ENCODE assay signal across 28 mouse cellular contexts in the genomic region with DNA sequence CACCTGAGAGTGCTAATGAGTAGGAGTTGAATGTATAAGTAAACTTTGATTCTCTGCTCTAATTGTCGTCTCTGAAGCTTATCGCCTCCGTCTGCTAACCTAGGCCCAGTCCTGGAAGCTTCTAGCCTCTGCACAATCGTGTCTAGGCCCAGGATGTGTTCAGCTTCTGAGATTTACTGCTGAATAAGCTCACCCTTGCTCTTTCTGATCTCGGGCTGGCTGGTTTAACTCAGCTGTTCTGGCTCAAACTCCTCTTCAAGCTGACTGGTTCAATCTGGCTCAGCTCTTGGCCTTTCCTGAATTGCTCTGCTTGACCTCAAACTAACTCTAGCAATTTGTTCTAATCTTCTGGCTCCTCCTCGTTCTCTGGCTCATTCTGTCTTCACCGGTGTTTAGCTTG. TPM values are rescaled to one million over a fixed set of nuclear protein-coding genes. Genes with fewer than 3 reads are reported as not detected.
DNase-seq lines count a peak whose midpoint lies in the region; ATAC-seq and TF ChIP-seq lines count a peak whose summit lies in the region.
"Had no signal": no experiment of that assay in that cellular context is flagged by ENCODE, and none has a peak within 500 bp of the region (broad histone marks: within the 10 kb centered on the region; RNA-seq: fewer than 3 reads in every experiment).

No protein-coding gene starts in this region.

- WGBS in kidney, adult 2 months, result 30% methylated on average over 7 of the region's 7 CpGs
- 13% methylated on average over 7 of the region's 7 CpGs for WGBS in kidney, embryonic 16.5 days
- WGBS in midbrain, embryonic 11.5 days, result 75% methylated on average over 7 of the region's 7 CpGs
- WGBS in midbrain, embryonic 15.5 days, result 68% methylated on average over 7 of the region's 7 CpGs
- WGBS in stomach, embryonic 16.5 days, result 30% methylated on average over 7 of the region's 7 CpGs

- no peak overlapping the region for H3K4me2 ChIP-seq in kidney, embryonic 16.5 days (replicated peaks; ENCODE audit: low read depth, low read length)
- no peak overlapping the region for H3K4me2 ChIP-seq in midbrain, embryonic 11.5 days
- H3K4me2 ChIP-seq in midbrain, embryonic 15.5 days, result no peak overlapping the region
- no peak overlapping the region for H3K4me2 ChIP-seq in stomach, embryonic 16.5 days (ENCODE audit: low read depth, low read length)
- H3K4me2 ChIP-seq: embryonic facial prominence, embryonic 13.5 days; forebrain, embryonic 13.5 days; heart, embryonic 13.5 days had no signal

- no peak overlapping the region for H3K27ac ChIP-seq in kidney, adult 2 months (ENCODE audit: insufficient read depth, low read depth, low read length)
- H3K27ac ChIP-seq in kidney, embryonic 16.5 days (ENCODE audit: low read length), result 0 out of 2 replicates have a peak overlapping the region, but pooled peaks have one; percentile 50
- no peak overlapping the region for H3K27ac ChIP-seq in midbrain, embryonic 11.5 days (ENCODE audit: low read depth, low read length)
- H3K27ac ChIP-seq in midbrain, embryonic 15.5 days, result no peak overlapping the region
- H3K27ac ChIP-seq in stomach, embryonic 16.5 days (ENCODE audit: low read length), result no peak overlapping the region
- H3K27ac ChIP-seq: embryonic facial prominence, embryonic 10.5 days; embryonic facial prominence, embryonic 13.5 days; forebrain, embryonic 13.5 days; heart, adult 2 months; heart, embryonic 10.5 days; heart, embryonic 13.5 days had no signal

- H3K4me1 ChIP-seq in kidney, adult 2 months (ENCODE audit: control insufficient read depth, insufficient read depth, low read length), result no peaks in the 10 kb centered on the region
- peaks cover 17% of the 10 kb centered on the region for H3K4me1 ChIP-seq in kidney, embryonic 16.5 days (ENCODE audit: insufficient read depth, low read length)
- H3K4me1 ChIP-seq in midbrain, embryonic 11.5 days (ENCODE audit: control insufficient read depth, insufficient read depth, low read length), result no peaks in the 10 kb centered on the region
- no peaks in the 10 kb centered on the region for H3K4me1 ChIP-seq in midbrain, embryonic 15.5 days
- H3K4me1 ChIP-seq in stomach, embryonic 16.5 days (ENCODE audit: control insufficient read depth, insufficient read depth, low read length), result peaks cover 5% of the 10 kb centered on the region; the same call in 1 of the 2 replicates
- H3K4me1 ChIP-seq: embryonic facial prominence, embryonic 13.5 days had no signal

- no peaks in the 10 kb centered on the region for H3K36me3 ChIP-seq in kidney, adult 2 months (ENCODE audit: control insufficient read depth, insufficient read depth, low read length)
- no peaks in the 10 kb centered on the region for H3K36me3 ChIP-seq in kidney, embryonic 16.5 days (ENCODE audit: insufficient read depth, low read length)
- no peaks in the 10 kb centered on the region for H3K36me3 ChIP-seq in midbrain, embryonic 11.5 days (ENCODE audit: control insufficient read depth, insufficient read depth, low read length)
- H3K36me3 ChIP-seq in midbrain, embryonic 15.5 days (replicated peaks), result no peaks in the 10 kb centered on the region
- H3K36me3 ChIP-seq in stomach, embryonic 16.5 days (ENCODE audit: control insufficient read depth, insufficient read depth, low read length), result no peaks in the 10 kb centered on the region
- H3K36me3 ChIP-seq: embryonic facial prominence, embryonic 10.5 days; embryonic facial prominence, embryonic 13.5 days; heart, embryonic 10.5 days; heart, embryonic 13.5 days had no signal

- DNase-seq in kidney, adult 2 months, result peak; percentile 20
- DNase-seq in kidney, adult 18-20 months, result no peak
- no peak for DNase-seq in kidney, postnatal 25 days
- peak; percentile 33 for DNase-seq in midbrain, embryonic 11.5 days (ENCODE audit: low spot score, missing footprints)
- no peak for DNase-seq in thymus, postnatal 36 days
- DNase-seq: adrenal gland, adult 8-10 months; adrenal gland, postnatal 25 days; cerebellum, adult 11-12 months; cerebellum, adult 8-10 months; cerebellum, postnatal 10 days; cerebellum, postnatal 36 days; embryo, embryonic 11 days; gastrocnemius, postnatal 10 days; gastrocnemius, postnatal 36 days; heart, adult 2 months; heart, postnatal 14 days; heart, postnatal 4 days had no signal

- no peaks in the 10 kb centered on the region for H3K9me3 ChIP-seq in kidney, embryonic 16.5 days (ENCODE audit: low read length)
- no peaks in the 10 kb centered on the region for H3K9me3 ChIP-seq in midbrain, embryonic 11.5 days (ENCODE audit: control insufficient read depth, low read length)
- no peaks in the 10 kb centered on the region for H3K9me3 ChIP-seq in midbrain, embryonic 15.5 days
- no peaks in the 10 kb centered on the region for H3K9me3 ChIP-seq in stomach, embryonic 16.5 days (replicated peaks; ENCODE audit: control insufficient read depth, low read length)
- H3K9me3 ChIP-seq: embryonic facial prominence, embryonic 10.5 days; embryonic facial prominence, embryonic 13.5 days; forebrain, embryonic 13.5 days; heart, embryonic 10.5 days; heart, embryonic 13.5 days had no signal

- H3K4me3 ChIP-seq in kidney, adult 2 months (ENCODE audit: insufficient read depth, low read depth, low read length), result no peak overlapping the region
- no peak overlapping the region for H3K4me3 ChIP-seq in kidney, embryonic 16.5 days (ENCODE audit: low read length)
- no peak overlapping the region for H3K4me3 ChIP-seq in midbrain, embryonic 11.5 days (ENCODE audit: low read depth, low read length)
- no peak overlapping the region for H3K4me3 ChIP-seq in midbrain, embryonic 15.5 days
- H3K4me3 ChIP-seq in stomach, embryonic 16.5 days (replicated peaks; ENCODE audit: low read length), result no peak overlapping the region
- H3K4me3 ChIP-seq: embryonic facial prominence, embryonic 10.5 days; embryonic facial prominence, embryonic 13.5 days; erythroblast, embryonic 14.5 days; forebrain, embryonic 13.5 days; heart, adult 2 months; heart, embryonic 10.5 days; heart, embryonic 13.5 days had no signal

- no peaks in the 10 kb centered on the region for H3K27me3 ChIP-seq in kidney, adult 2 months (replicated peaks; ENCODE audit: control insufficient read depth, insufficient read depth, low read length)
- H3K27me3 ChIP-seq in kidney, embryonic 16.5 days (ENCODE audit: insufficient read depth, low read length), result no peaks in the 10 kb centered on the region
- H3K27me3 ChIP-seq in midbrain, embryonic 11.5 days (ENCODE audit: control insufficient read depth, insufficient read depth, low read length), result no peaks in the 10 kb centered on the region
- H3K27me3 ChIP-seq in midbrain, embryonic 15.5 days (replicated peaks), result no peaks in the 10 kb centered on the region
- no peaks in the 10 kb centered on the region for H3K27me3 ChIP-seq in stomach, embryonic 16.5 days (ENCODE audit: control insufficient read depth, insufficient read depth, low read length)

- no peak overlapping the region for H3K9ac ChIP-seq in kidney, embryonic 16.5 days (replicated peaks; ENCODE audit: low read length)
- H3K9ac ChIP-seq in midbrain, embryonic 11.5 days (ENCODE audit: low read length), result no peak overlapping the region
- no peak overlapping the region for H3K9ac ChIP-seq in midbrain, embryonic 15.5 days
- no peak overlapping the region for H3K9ac ChIP-seq in stomach, embryonic 16.5 days (ENCODE audit: low read length)
- H3K9ac ChIP-seq: embryonic facial prominence, embryonic 13.5 days; forebrain, embryonic 13.5 days; heart, embryonic 13.5 days had no signal

- no peak for TF ChIP-seq POLR2A in kidney, adult 2 months (IDR thresholded peaks at IDR 0.05; ENCODE audit: low read depth, low read length)

- ATAC-seq in kidney, embryonic 16.5 days (ENCODE audit: low FRiP score, low TSS enrichment), result peak; percentile 74; the same call in 1 of the 2 replicates
- no peak for ATAC-seq in midbrain, embryonic 11.5 days (ENCODE audit: low FRiP score)
- ATAC-seq in midbrain, embryonic 15.5 days (replicated peaks), result no peak
- ATAC-seq in stomach, embryonic 16.5 days (ENCODE audit: insufficient read depth, low FRiP score), result peak; percentile 57; the same call in 1 of the 2 replicates
- ATAC-seq: activated CD4-positive, CD25-positive, alpha-beta regulatory T cell, adult 4 months; forebrain, embryonic 13.5 days; forebrain, embryonic 16.5 days had no signal

- TF ChIP-seq CTCF in kidney, adult 2 months (conservative IDR thresholded peaks at IDR 0.05; ENCODE audit: insufficient read depth, insufficient read length, low read depth, low read length), result no peak

RNA-seq across cellular contexts. Expression of a gene that starts 13.7 kb away (rescaled TPM):
- 0.10 and 1.1 TPM in 2 replicates for polyA plus RNA-seq in kidney, adult 2 months (2012; rRNA removed)
- polyA plus RNA-seq in kidney, embryonic 16.5 days (2015; fragmentation: Nextera tagmentation; extraction: Ambion mirVana), result 1.3 and 1.6 TPM in 2 replicates
- 1.6 and 2.0 TPM in 2 replicates for polyA plus RNA-seq in midbrain, embryonic 11.5 days (2014; fragmentation: Nextera tagmentation; extraction: Ambion mirVana)
- 3.0 and 3.2 TPM in 2 replicates for polyA plus RNA-seq in midbrain, embryonic 15.5 days (2015; fragmentation: Nextera tagmentation; extraction: Ambion mirVana)
- 2.2 and 2.6 TPM in 2 replicates for polyA plus RNA-seq in stomach, embryonic 16.5 days (2015; fragmentation: Nextera tagmentation; extraction: Ambion mirVana)

Comparison
In these comparisons a context has a peak if more than half of its experiments do, and no peak if none do; other contexts are left out.
1. DNase-seq: peak in kidney, adult 2 months (single experiment) and midbrain, embryonic 11.5 days (single experiment); none in kidney, adult 18-20 months (single experiment), kidney, postnatal 25 days (0 of 2) and thymus, postnatal 36 days (0 of 2).
2. ATAC-seq: peak in kidney, embryonic 16.5 days (single experiment) and stomach, embryonic 16.5 days (single experiment); none in midbrain, embryonic 11.5 days (single experiment) and midbrain, embryonic 15.5 days (single experiment).